Mouse (Mus musculus) T-helper 2 cell (primary cell): Measurements from ENCODE around the gene Vwa3b.

Source experiments
- in situ Hi-C: fragments of 300-600 bp; cut with MboI, MseI; formaldehyde crosslinking; loops from one replicate; pipeline ENCODE4 v1.15.1; 2025; ENCODE audit warnings: high pct_unique_total_duplicates

The Vwa3b gene

GRCm38 (mm10) chr1:37117964-37118363 is 91.6 kb downstream of the Vwa3b start:
- in situ Hi-C loops = no loop called here

GRCm38 (mm10) chr1:37122306-37122705 is 95.9 kb downstream of the Vwa3b start:
- in situ Hi-C loops = no loop called here

- in situ Hi-C loops = no loop called here
Observed at GRCm38 (mm10) chr1:37122798-37123197, 96.4 kb downstream of the Vwa3b start.

GRCm38 (mm10) chr1:37124696-37125349 is 98.4 kb downstream of the Vwa3b start:
- in situ Hi-C loops = no loop called here

GRCm38 (mm10) chr1:37130012-37130570 is 103.7 kb downstream of the Vwa3b start:
- in situ Hi-C loops = no loop called here

- in situ Hi-C loops = no loop called here
Observed at GRCm38 (mm10) chr1:37131146-37131545, 104.8 kb downstream of the Vwa3b start.

GRCm38 (mm10) chr1:37132433-37132832 is 106.0 kb downstream of the Vwa3b start:
- in situ Hi-C loops = no loop called here

GRCm38 (mm10) chr1:37145966-37146365 is 119.6 kb downstream of the Vwa3b start:
- in situ Hi-C loops = no loop called here

- in situ Hi-C loops = no loop called here
Observed at GRCm38 (mm10) chr1:37149866-37150265, 123.5 kb downstream of the Vwa3b start.

GRCm38 (mm10) chr1:37151896-37152295 is 125.5 kb downstream of the Vwa3b start:
- in situ Hi-C loops = no loop called here

GRCm38 (mm10) chr1:37166066-37166465 is 139.7 kb downstream of the Vwa3b start:
- in situ Hi-C loops = no loop called here

- in situ Hi-C loops = no loop called here
Observed at GRCm38 (mm10) chr1:37167918-37168317, 141.5 kb downstream of the Vwa3b start.

- in situ Hi-C loops = no loop called here
Observed at GRCm38 (mm10) chr1:37177874-37178273, 151.5 kb downstream of the Vwa3b start.

- in situ Hi-C loops = no loop called here
Observed at GRCm38 (mm10) chr1:37179852-37180251, 153.5 kb downstream of the Vwa3b start.

- in situ Hi-C loops = no loop called here
Observed at GRCm38 (mm10) chr1:37187050-37187449, 160.7 kb downstream of the Vwa3b start.

GRCm38 (mm10) chr1:37194607-37195006 is 168.2 kb downstream of the Vwa3b start:
- in situ Hi-C loops = no loop called here

GRCm38 (mm10) chr1:37201406-37201805 is 175.0 kb downstream of the Vwa3b start:
- in situ Hi-C loops = no loop called here

- in situ Hi-C loops = no loop called here
Observed at GRCm38 (mm10) chr1:37207743-37208142, 181.3 kb downstream of the Vwa3b start.

GRCm38 (mm10) chr1:37212375-37212774 is 186.0 kb downstream of the Vwa3b start:
- in situ Hi-C loops = no loop called here

GRCm38 (mm10) chr1:37214144-37214543 is 187.7 kb downstream of the Vwa3b start, which contains the start of gene Cnga3:
Gene Cnga3 (plus strand): TSS chr1:37214434.
- in situ Hi-C loops = no loop called here

- in situ Hi-C loops = no loop called here
Observed at GRCm38 (mm10) chr1:37218386-37218785, 192.0 kb downstream of the Vwa3b start.

GRCm38 (mm10) chr1:37219593-37219992 is 193.2 kb downstream of the Vwa3b start:
- in situ Hi-C loops = no loop called here

- in situ Hi-C loops = no loop called here
Observed at GRCm38 (mm10) chr1:37220134-37220907, 193.9 kb downstream of the Vwa3b start.
